Mouse (Mus musculus) right cerebral cortex, postnatal 36 days (tissue): ENCODE results near the gene Nadk2.

Experiments
- DNase-seq, 2 experiments: peaks; one replicate each; pipeline ENCODE4 v3.0.0; 2022; ENCODE audit warnings: low spot score in 2 of 2, mixed read lengths in 1 of 2

Nadk2 gene

GRCm38 (mm10) chr15:9070912-9071555 lies at the start of gene Nadk2:
Gene Nadk2 (plus strand): TSS chr15:9071260.
- peak; percentile 96 to 98 for DNase-seq

GRCm38 (mm10) chr15:9055704-9056103 lies 15.4 kb upstream of the Nadk2 start:
- no peak for DNase-seq

- DNase-seq = no peak
These were observed 11.2 kb upstream of the Nadk2 start for GRCm38 (mm10) chr15:9059856-9060255.

- DNase-seq = peak; percentile 36 to 54
These were observed 9.7 kb upstream of the Nadk2 start for GRCm38 (mm10) chr15:9061150-9061882.

GRCm38 (mm10) chr15:9068881-9069280 lies 2.2 kb upstream of the Nadk2 start:
- DNase-seq = no peak

GRCm38 (mm10) chr15:9070353-9070752 lies 707 bp upstream of the Nadk2 start:
- no peak for DNase-seq

- DNase-seq = no peak
These were observed 790 bp downstream of the Nadk2 start for GRCm38 (mm10) chr15:9071556-9072544.

GRCm38 (mm10) chr15:9072630-9073029 lies 1.6 kb downstream of the Nadk2 start:
- DNase-seq = no peak

GRCm38 (mm10) chr15:9073067-9073608 lies 2.1 kb downstream of the Nadk2 start:
- DNase-seq = no peak

- DNase-seq = no peak
These were observed 2.6 kb downstream of the Nadk2 start for GRCm38 (mm10) chr15:9073684-9074083.

GRCm38 (mm10) chr15:9074139-9074538 lies 3.1 kb downstream of the Nadk2 start:
- no peak for DNase-seq

GRCm38 (mm10) chr15:9074671-9075070 lies 3.6 kb downstream of the Nadk2 start:
- DNase-seq = no peak

GRCm38 (mm10) chr15:9075608-9076200 lies 4.6 kb downstream of the Nadk2 start:
- DNase-seq = no peak

GRCm38 (mm10) chr15:9078481-9079300 lies 7.6 kb downstream of the Nadk2 start:
- DNase-seq = no peak

GRCm38 (mm10) chr15:9079626-9080025 lies 8.6 kb downstream of the Nadk2 start:
- DNase-seq = no peak

- DNase-seq = no peak
These were observed 9.1 kb downstream of the Nadk2 start for GRCm38 (mm10) chr15:9080206-9080605.

- DNase-seq = no peak
These were observed 10.2 kb downstream of the Nadk2 start for GRCm38 (mm10) chr15:9081294-9081693.

- no peak for DNase-seq
These were observed 11.7 kb downstream of the Nadk2 start for GRCm38 (mm10) chr15:9082753-9083152.

- no peak for DNase-seq
These were observed 15.8 kb downstream of the Nadk2 start for GRCm38 (mm10) chr15:9086813-9087212.

- DNase-seq = no peak
These were observed 16.4 kb downstream of the Nadk2 start for GRCm38 (mm10) chr15:9087421-9087820.
